In genomic region chr10:66953976-66954505, GRCm38 (mm10) we compare ENCODE assay signal across 9 mouse cellular contexts.
DNase-seq lines count a peak whose midpoint lies in the region; ATAC-seq lines count a peak whose summit lies in the region.
"Had no signal": no experiment of that assay in that cellular context is flagged by ENCODE, and none has a peak within 500 bp of the region (broad histone marks: within the 10 kb centered on the region; RNA-seq: fewer than 3 reads in every experiment).

No protein-coding gene starts in this region.

- peak; percentile 52 for DNase-seq in adrenal gland, postnatal 14 days
- no peak for DNase-seq in adrenal gland, adult 2 months
- DNase-seq in kidney, postnatal 10 days = peak; percentile 30
- no peak for DNase-seq in kidney, adult 18-20 months
- peak; percentile 80 for DNase-seq in MN1 (ENCODE audit: low spot score)
- no peak for DNase-seq in right cerebral cortex, postnatal 4 days
- no peak for DNase-seq in natural killer cell, adult 2 months (ENCODE audit: low spot score in 2 of 2)

- peak; percentile 12 to 25; a peak in 1 of 4 replicates for ATAC-seq in hematopoietic stem cell, adult 5-6 weeks (replicated peaks in 1 of 2; ENCODE audit: insufficient read depth in 1 of 2, low FRiP score in 2 of 2, low TSS enrichment in 1 of 2, low read depth in 1 of 2, poor library complexity in 2 of 2, severe bottlenecking in 2 of 2)
- ATAC-seq: hindbrain, postnatal 0 days had no signal

Comparison
In these comparisons a context has a peak if more than half of its experiments do, and no peak if none do; other contexts are left out.
1. DNase-seq: peak in adrenal gland, postnatal 14 days (single experiment), kidney, postnatal 10 days (single experiment) and MN1 (single experiment); none in adrenal gland, adult 2 months (single experiment), kidney, adult 18-20 months (single experiment), right cerebral cortex, postnatal 4 days (single experiment) and natural killer cell, adult 2 months (0 of 2).